Mouse (Mus musculus): Measurements from ENCODE around the gene Hivep3. TPM values are rescaled to one million over a fixed set of nuclear protein-coding genes. Genes with fewer than 3 reads are reported as not detected.

Hivep3 gene
- polyA plus RNA-seq, 1 experiment from 2014 or later, result 21.0 TPM

DNA sequence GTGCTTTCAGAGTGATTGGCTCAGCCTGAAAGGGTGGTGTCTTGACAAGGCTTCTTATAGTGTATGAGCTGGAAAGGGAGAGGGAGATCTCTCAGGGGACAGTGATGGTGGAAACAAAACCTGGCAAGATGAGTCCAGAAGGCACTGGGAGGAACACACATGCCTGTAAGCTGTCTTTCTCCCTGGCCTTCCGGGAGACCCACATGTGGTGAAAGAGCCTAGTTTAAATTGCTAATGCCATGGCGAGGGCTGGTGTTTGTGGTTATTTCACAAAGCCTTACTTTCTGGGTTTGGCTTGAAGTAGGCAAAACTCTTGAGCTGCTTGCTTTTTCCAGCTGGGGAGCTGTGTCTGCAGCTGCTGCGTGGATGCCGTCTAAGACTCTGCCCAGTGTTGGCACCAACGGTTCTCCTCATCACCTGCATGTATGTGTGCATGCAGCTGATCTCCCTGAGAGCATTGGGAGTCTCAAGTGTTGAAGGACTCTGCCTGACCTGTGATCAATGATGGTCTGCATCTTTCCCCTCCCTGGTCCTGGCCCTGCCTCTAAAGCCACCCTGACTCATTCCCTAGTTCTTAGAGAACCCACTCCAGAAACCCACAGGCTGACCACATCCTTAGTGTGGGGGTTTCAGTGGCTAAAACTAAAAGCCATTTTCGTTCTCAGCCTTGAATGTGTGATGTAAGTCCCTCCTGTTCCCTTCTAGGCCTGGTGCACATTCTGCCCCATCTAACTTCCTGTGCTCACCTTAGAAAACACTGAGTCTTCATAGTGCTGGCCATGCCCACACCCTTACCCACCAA lies 163.7 kb downstream of the Hivep3 start:
- no peak overlapping the region for H3K4me3 ChIP-seq (replicated peaks)
- no peak overlapping the region for H3K27ac ChIP-seq (replicated peaks)
- H3K4me1 ChIP-seq, result peaks cover 17% of the 10 kb centered on the region
- H3K9ac ChIP-seq (replicated peaks), result no peak overlapping the region
- no peaks in the 10 kb centered on the region for H3K36me3 ChIP-seq
- H3K4me2 ChIP-seq, result no peak overlapping the region
- H3K9me3 ChIP-seq (replicated peaks), result no peaks in the 10 kb centered on the region
- ATAC-seq (ENCODE audit: low FRiP score), result no peak
- WGBS, result 76% methylated on average over 6 of the region's 6 CpGs
- no peaks in the 10 kb centered on the region for H3K27me3 ChIP-seq (replicated peaks)

DNA sequence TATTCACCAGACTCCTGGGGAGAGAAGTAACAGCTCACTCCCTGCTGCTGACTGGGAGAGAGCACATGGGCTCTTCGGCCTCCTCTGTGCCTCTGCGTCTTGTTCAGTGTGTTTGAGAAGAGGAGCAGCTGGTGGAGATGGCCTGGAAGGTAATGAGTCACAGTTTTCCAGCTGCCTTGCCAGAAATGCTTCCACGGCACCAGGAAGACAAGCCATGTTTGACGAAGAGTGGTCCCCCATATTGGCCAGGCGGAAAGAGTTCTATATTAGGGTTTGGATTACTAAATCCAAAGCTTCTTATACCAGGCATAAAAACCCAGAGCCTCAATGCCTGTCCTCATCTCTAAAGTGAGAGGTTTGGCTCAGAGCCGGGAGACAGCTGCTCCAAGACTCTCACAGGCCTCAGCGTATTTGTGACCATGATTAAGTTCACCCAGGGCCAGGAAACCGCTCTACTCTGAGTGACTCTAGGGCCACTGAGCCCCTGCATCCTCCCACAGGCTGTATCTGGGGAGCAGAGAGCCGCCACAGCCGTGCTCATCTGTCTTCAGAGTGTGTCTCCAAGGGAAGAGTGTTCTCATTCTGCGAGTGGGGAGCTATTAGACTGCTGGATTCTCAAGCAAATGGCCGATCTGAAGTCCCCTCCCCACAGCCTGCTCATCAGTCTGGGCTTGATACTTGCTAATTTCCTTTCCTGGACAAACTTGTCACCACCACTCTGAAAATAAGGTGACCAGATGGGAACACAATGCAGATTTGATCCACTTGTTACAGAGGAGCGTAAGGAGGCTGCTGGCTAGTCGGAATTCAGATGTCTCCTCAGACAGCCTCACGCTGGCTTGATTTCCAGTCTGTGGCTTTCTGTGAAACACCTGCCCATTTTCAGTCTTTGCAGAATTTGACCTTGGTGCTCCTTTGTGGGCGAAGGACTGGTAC lies 168.2 kb downstream of the Hivep3 start:
- Histone ChIP-seq H3K36me3 (no peaks in the 10 kb centered on the region), H3K27ac (replicated peaks) (peak overlapping the region; percentile 54), H3K27me3 (replicated peaks) (no peaks in the 10 kb centered on the region), H3K4me3 (replicated peaks) (no peak overlapping the region), H3K9ac (replicated peaks) (no peak overlapping the region), H3K9me3 (replicated peaks) (no peaks in the 10 kb centered on the region), H3K4me2 (no peak overlapping the region), H3K4me1 (peaks cover 21% of the 10 kb centered on the region)
- ATAC-seq (ENCODE audit: low FRiP score), result peak; percentile 42
- WGBS, result 41% methylated on average over 16 of the region's 16 CpGs

DNA sequence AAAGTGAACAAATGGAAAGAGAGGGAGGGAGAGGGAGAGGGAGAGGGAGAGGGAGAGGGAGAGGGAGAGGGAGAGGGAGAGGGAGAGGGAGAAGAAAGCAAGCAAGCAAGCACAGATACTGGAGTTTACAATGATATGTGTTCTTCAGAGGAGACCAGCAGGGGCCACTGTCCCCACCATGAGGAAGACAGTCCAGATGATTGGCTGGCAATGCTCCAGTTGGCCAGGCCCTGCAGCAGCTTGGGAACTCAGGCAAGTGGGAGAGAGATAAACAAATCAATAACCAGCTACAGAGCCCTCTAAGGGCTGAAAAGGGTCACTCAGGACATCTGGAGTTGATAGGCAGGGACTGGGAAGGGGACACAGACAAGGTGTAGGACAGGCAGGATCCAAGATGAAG lies 169.7 kb downstream of the Hivep3 start:
- ATAC-seq (ENCODE audit: low FRiP score), result no peak

DNA sequence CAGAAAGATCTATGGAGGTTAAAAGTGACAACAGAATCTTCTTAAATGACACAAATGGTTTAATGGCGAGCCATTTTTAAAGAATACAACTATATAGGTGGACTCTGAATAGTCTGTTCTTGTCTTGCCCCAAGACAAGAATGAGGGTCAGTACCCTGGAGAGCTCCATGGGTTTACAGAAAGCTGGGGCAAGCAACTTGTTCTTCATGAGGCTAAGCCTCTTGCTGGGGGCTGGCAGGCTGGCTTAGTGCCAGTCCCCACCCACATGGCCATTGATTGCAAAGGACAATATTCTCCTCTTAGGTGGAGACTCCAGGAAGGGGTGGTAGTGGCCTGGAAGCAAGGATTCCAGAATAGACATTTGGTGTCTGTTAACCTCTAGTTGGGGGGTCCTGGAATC lies 170.2 kb downstream of the Hivep3 start:
- no peak for ATAC-seq (ENCODE audit: low FRiP score)
- Histone ChIP-seq H3K27ac (replicated peaks) (no peak overlapping the region), H3K9ac (replicated peaks) (no peak overlapping the region), H3K4me3 (replicated peaks) (no peak overlapping the region), H3K4me1 (peaks cover 21% of the 10 kb centered on the region), H3K4me2 (no peak overlapping the region), H3K36me3 (no peaks in the 10 kb centered on the region), H3K9me3 (replicated peaks) (no peaks in the 10 kb centered on the region), H3K27me3 (replicated peaks) (no peaks in the 10 kb centered on the region)
- WGBS, result 61% methylated on average over 1 of the region's 1 CpGs

More for the DNA sequence above, 169.7 kb downstream of the Hivep3 start:
- Histone ChIP-seq H3K27me3 (replicated peaks) (no peaks in the 10 kb centered on the region), H3K4me3 (replicated peaks) (no peak overlapping the region), H3K9me3 (replicated peaks) (no peaks in the 10 kb centered on the region), H3K27ac (replicated peaks) (no peak overlapping the region), H3K4me1 (peaks cover 21% of the 10 kb centered on the region), H3K9ac (replicated peaks) (no peak overlapping the region), H3K4me2 (no peak overlapping the region), H3K36me3 (no peaks in the 10 kb centered on the region)

DNA sequence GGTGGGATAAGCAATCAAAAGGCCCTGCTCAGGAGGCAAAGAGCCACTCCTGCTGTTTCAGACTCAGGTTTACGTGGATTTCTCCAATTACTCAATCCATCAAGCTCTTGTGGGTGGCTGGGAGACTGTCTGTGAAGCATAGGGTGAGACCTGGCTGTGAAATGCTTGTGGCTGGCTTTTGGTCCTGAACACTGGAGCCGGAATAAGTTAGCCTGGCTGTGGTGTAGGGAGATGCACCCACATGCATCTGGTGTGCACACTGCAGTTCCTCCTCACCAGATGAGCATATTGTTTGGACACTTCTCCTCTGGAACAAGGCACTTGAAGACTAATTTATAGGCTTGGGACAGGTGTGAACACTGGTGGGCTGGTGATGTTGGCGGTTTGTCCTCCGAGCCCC lies 170.7 kb downstream of the Hivep3 start:
- H3K9ac ChIP-seq (replicated peaks), result no peak overlapping the region
- H3K4me1 ChIP-seq, result peaks cover 21% of the 10 kb centered on the region
- no peaks in the 10 kb centered on the region for H3K36me3 ChIP-seq
- 80% methylated on average over 4 of the region's 4 CpGs for WGBS
- ATAC-seq (ENCODE audit: low FRiP score), result no peak
- H3K27ac ChIP-seq (replicated peaks), result no peak overlapping the region
- no peak overlapping the region for H3K4me3 ChIP-seq (replicated peaks)
- no peaks in the 10 kb centered on the region for H3K9me3 ChIP-seq (replicated peaks)
- H3K4me2 ChIP-seq, result no peak overlapping the region
- no peaks in the 10 kb centered on the region for H3K27me3 ChIP-seq (replicated peaks)

DNA sequence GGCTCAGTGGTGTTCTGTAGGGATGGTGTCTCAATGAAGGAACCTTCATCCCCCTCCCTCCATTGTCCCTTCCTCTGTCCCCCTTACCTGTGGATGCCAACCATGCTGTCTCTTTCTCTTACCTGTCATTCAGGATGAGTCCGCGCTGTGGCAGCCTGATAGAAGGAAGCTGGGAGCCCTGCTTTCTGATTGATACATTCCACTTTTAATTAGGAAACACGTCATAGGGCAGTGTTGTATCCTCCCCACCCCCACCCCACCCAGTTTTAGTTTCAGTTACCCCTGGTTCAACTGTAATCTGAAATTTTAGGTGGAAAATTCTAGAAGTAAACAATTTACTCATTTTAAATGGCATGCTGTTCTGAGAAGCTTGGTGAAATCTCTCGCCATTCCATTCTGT lies 173.5 kb downstream of the Hivep3 start:
- WGBS, result 94% methylated on average over 4 of the region's 4 CpGs
- Histone ChIP-seq H3K4me3 (replicated peaks) (no peak overlapping the region), H3K9ac (replicated peaks) (no peak overlapping the region), H3K9me3 (replicated peaks) (no peaks in the 10 kb centered on the region), H3K4me2 (no peak overlapping the region), H3K36me3 (no peaks in the 10 kb centered on the region), H3K4me1 (peaks cover 12% of the 10 kb centered on the region), H3K27ac (replicated peaks) (no peak overlapping the region), H3K27me3 (replicated peaks) (no peaks in the 10 kb centered on the region)
- ATAC-seq (ENCODE audit: low FRiP score), result no peak

DNA sequence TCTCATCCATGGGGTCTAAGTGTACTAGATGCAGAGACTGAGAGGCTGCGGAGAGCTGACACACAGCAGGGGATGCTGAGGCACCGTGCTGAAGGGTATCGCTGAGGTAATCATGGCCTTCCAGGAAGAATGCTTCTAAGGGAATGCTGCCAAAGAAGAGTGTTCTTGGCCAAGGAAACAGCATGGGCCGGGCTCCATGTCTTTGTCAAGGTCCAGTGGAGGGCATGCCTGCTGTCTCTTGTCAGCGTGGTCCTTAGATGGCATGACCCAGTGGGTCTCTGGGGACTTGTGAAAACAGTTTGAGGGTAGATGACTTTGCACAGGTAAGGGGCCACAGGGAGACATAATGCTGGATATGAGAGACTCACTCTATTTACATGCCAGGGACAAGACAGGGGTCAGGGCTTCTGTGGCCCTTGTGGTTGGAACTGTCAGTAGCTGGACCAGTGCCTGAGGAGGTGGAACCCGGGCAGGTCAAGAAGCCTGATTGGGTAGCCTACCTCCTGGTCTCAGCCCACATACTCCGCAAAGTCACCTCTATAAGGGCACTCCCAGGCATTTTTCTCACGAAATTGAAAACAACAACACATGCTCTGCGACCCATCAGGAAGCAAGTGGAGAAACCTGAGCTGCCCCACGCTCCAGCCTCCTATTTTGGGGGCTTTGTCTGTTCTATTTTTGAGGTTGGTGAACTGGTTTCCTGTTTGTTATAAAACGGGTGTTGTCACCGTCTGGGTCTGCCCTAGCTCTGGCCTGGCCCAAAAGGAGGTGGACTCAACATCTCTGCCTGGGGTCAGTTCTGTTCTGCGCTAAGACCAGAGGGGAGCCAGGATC lies 177.7 kb downstream of the Hivep3 start:
- H3K9ac ChIP-seq (replicated peaks), result no peak overlapping the region
- no peak overlapping the region for H3K4me2 ChIP-seq
- no peak for ATAC-seq (ENCODE audit: low FRiP score)
- no peaks in the 10 kb centered on the region for H3K4me1 ChIP-seq
- no peak overlapping the region for H3K27ac ChIP-seq (replicated peaks)
- H3K36me3 ChIP-seq, result no peaks in the 10 kb centered on the region
- no peaks in the 10 kb centered on the region for H3K9me3 ChIP-seq (replicated peaks)
- no peak overlapping the region for H3K4me3 ChIP-seq (replicated peaks)
- no peaks in the 10 kb centered on the region for H3K27me3 ChIP-seq (replicated peaks)
- WGBS, result 77% methylated on average over 13 of the region's 13 CpGs

DNA sequence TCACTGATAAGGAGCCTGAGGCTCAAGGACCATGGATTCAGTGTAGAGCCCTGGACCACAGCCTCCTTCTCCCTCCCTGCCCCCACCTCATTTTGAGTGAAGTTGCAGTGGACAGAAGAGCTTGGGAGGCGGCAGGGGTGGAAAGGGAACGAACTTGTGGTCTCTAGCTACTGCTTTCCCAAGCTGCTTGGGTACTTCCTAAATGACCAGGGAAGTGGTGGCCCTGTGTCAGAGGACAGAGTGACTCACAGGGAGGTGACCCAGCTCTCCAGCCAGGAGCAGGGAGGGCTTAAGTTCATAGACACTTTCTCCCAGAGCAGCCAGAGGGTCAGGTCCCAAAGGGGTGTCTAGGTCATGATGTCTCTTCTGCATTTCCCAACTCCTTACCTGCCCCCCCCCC lies 178.6 kb downstream of the Hivep3 start:
- Histone ChIP-seq H3K4me2 (no peak overlapping the region), H3K27me3 (replicated peaks) (no peaks in the 10 kb centered on the region), H3K27ac (replicated peaks) (no peak overlapping the region), H3K4me3 (replicated peaks) (no peak overlapping the region), H3K36me3 (no peaks in the 10 kb centered on the region), H3K9me3 (replicated peaks) (no peaks in the 10 kb centered on the region), H3K9ac (replicated peaks) (no peak overlapping the region), H3K4me1 (no peaks in the 10 kb centered on the region)
- ATAC-seq (ENCODE audit: low FRiP score), result no peak
- WGBS, result 81% methylated on average over 2 of the region's 2 CpGs

DNA sequence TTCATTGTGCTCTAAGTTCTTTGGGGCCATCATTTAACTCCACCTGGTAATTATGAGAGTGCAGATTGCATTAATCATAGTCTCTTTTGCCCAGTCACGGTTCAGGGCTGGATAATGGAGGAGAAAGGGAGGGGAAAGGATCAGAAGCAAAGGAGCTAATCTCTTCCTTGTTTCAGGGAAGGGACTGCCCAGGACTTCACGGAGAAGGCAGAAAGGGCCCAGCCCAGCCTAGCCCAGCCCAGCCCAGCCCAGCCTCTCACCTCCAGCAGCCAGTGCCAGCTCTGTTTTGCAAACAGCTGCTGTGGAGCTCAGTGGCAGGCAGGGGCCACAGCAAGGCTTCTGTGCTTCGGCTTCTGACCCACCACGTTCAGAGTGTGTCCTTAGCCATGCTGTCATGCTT lies 180.6 kb downstream of the Hivep3 start:
- Histone ChIP-seq H3K9ac (replicated peaks) (no peak overlapping the region), H3K36me3 (no peaks in the 10 kb centered on the region), H3K27ac (replicated peaks) (no peak overlapping the region), H3K4me2 (no peak overlapping the region), H3K4me3 (replicated peaks) (no peak overlapping the region), H3K27me3 (replicated peaks) (no peaks in the 10 kb centered on the region), H3K4me1 (no peaks in the 10 kb centered on the region), H3K9me3 (replicated peaks) (no peaks in the 10 kb centered on the region)
- 33% methylated on average over 4 of the region's 4 CpGs for WGBS
- no peak for ATAC-seq (ENCODE audit: low FRiP score)

DNA sequence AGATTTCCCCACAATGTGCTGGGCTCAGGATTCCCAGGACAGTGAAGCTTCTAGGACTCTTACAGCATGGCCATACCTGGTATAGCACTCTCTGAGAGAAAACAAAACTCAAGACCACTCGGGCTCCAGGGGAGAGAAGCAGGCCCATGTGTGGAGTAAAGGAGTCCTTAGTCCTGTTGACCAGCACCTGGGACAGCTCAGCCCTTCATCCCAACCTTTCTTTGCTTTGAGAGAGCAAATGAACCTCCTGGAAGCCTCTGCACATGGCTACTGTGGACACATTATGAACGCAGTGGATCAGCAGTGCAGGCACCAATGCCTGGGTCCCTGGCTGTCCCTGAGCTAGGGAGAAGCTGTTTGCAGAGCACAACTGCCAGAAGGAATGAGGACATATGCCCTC lies 181.5 kb downstream of the Hivep3 start:
- H3K4me3 ChIP-seq (replicated peaks), result no peak overlapping the region
- 82% methylated on average over 2 of the region's 2 CpGs for WGBS
- H3K27ac ChIP-seq (replicated peaks), result no peak overlapping the region
- H3K9me3 ChIP-seq (replicated peaks), result no peaks in the 10 kb centered on the region
- no peak overlapping the region for H3K4me2 ChIP-seq
- no peaks in the 10 kb centered on the region for H3K27me3 ChIP-seq (replicated peaks)
- H3K9ac ChIP-seq (replicated peaks), result no peak overlapping the region
- ATAC-seq (ENCODE audit: low FRiP score), result no peak
- no peaks in the 10 kb centered on the region for H3K4me1 ChIP-seq
- no peaks in the 10 kb centered on the region for H3K36me3 ChIP-seq

DNA sequence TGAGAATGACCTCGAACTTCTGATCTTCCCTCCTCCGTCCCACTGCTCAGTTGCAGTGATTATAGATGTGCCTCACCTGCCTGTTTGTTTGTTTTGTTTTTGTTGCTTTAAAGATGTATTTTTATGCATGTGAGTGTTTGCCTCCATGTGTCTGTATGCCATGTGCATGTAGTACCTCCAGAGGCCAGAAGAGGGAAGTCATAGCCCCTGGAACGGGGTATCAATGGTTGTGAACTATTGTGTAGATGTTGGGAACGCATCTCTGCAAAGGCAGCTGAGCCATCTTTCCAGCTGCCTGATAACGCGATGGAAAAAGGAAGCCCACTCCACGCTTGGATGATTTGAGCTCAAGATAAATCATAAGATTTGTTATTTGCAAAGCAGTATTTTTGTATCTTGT lies 183.9 kb downstream of the Hivep3 start:
- 75% methylated on average over 7 of the region's 7 CpGs for WGBS
- Histone ChIP-seq H3K27me3 (replicated peaks) (no peaks in the 10 kb centered on the region), H3K27ac (replicated peaks) (no peak overlapping the region), H3K36me3 (no peaks in the 10 kb centered on the region), H3K9ac (replicated peaks) (no peak overlapping the region), H3K4me2 (no peak overlapping the region), H3K4me1 (0 out of 2 replicates have a peak, but pooled peaks cover 4% of the 10 kb centered on the region), H3K9me3 (replicated peaks) (no peaks in the 10 kb centered on the region), H3K4me3 (replicated peaks) (no peak overlapping the region)
- ATAC-seq (ENCODE audit: low FRiP score), result no peak
